Mouse (Mus musculus) liver, embryonic 14.5 days (tissue): Measurements from ENCODE around the gene Jak2.

Source experiments
- CTCF ChIP-seq: IDR thresholded peaks from 2 replicates; pipeline ENCODE4 v1.5.1; 2016; ENCODE audit warnings: antibody characterized with exemption, low read depth, control low read depth
- EP300 ChIP-seq: IDR thresholded peaks from 2 replicates; pipeline ENCODE4 v1.6.1; 2016; ENCODE audit warnings: antibody characterized with exemption, low read depth

DNA sequence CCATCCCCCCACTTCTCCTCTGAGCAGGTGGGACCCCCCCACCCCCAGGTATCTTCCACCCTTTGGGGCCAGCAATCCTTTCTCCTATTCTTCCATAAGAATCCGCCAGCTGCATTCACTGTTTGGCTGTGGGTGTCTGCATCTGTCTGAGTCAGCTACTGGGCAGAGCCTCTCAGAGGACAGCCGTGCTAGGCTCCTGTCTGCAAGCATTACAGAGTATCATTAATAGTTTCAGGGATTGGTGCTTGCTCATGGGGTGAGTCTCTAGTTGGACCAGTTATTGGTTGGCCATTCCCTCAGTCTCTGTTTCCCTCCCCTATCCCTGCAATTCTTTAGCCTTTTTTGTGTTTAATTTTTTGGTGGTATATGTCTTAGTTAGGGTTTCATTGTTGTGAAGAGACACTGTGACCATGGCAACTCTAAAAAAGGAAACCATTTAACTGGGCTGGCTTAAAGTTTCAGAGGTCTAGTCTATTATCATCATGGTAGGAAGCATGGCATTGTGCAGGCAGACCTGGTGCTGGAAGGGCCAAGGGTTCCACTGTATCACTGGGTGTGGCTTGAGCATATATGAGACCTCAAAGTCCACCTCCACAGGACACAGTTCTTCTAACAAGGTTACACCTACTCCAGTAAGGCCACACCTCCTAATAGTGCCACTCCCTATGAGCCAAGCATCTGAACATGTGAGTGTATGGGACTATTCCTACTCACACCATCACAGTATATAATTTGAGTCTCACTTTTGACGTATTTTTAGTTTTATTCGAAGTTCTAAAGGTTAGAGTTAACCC is 15.6 kb downstream of the Jak2 start:
- TF ChIP-seq CTCF: no peak
- no peak for TF ChIP-seq EP300
